Mouse (Mus musculus) urinary bladder, adult 2 months (tissue): ENCODE data around the gene D6Wsu163e. TPM values are rescaled to one million over a fixed set of nuclear protein-coding genes. Genes with fewer than 3 reads are reported as not detected.

Source experiments
- DNase-seq: peaks from one replicate; pipeline ENCODE4 v3.0.0; 2022; ENCODE audit warnings: low spot score
- polyA plus RNA-seq: library from polyadenylated mRNA; depleted of rRNA; stranded (reverse); fragments of >200 nt; gene quantifications from 2 replicates; pipeline ENCODE4 v1.2.3, GENCODE M21; 2012; rRNA removed

D6Wsu163e gene
- polyA plus RNA-seq, 1 experiment = 15.9 TPM

GRCm38 (mm10) chr6:127006551-127006950 lies 66.8 kb downstream of the D6Wsu163e start:
- no peak for DNase-seq

- no peak for DNase-seq
These were observed 70.3 kb downstream of the D6Wsu163e start for GRCm38 (mm10) chr6:127010021-127010420.

GRCm38 (mm10) chr6:127011947-127012535 lies 72.3 kb downstream of the D6Wsu163e start:
- DNase-seq = no peak

- DNase-seq = no peak
These were observed 75.4 kb downstream of the D6Wsu163e start, which contains the start of gene Fgf6 for GRCm38 (mm10) chr6:127014906-127015770. TSS of gene Fgf6 (plus strand) at chr6:127015586.

GRCm38 (mm10) chr6:127019254-127019653 lies 79.5 kb downstream of the D6Wsu163e start:
- DNase-seq = no peak

- no peak for DNase-seq
These were observed 80.7 kb downstream of the D6Wsu163e start for GRCm38 (mm10) chr6:127020431-127020830.

- DNase-seq = no peak
These were observed 85.1 kb downstream of the D6Wsu163e start for GRCm38 (mm10) chr6:127024836-127025235.

Other genes with a start within 250 kb of the D6Wsu163e start
- 4.2 and 4.8 TPM in 2 replicates for gene Kcna6, start 199.3 kb upstream of the D6Wsu163e start, polyA plus RNA-seq
- gene Ndufa9, start 90.8 kb upstream of the D6Wsu163e start, polyA plus RNA-seq = 96.8 and 100 TPM in 2 replicates
- gene Akap3, start 86.9 kb upstream of the D6Wsu163e start, polyA plus RNA-seq = 0.03 and 0.06 TPM in 2 replicates
- 0.03 and 0.06 TPM in 2 replicates for gene Dyrk4, start 18.1 kb upstream of the D6Wsu163e start, polyA plus RNA-seq
- 2.4 and 3.6 TPM in 2 replicates for gene Rad51ap1, start 375 bp upstream of the D6Wsu163e start, polyA plus RNA-seq
- gene Fgf6, start 75.6 kb downstream of the D6Wsu163e start, polyA plus RNA-seq = not detected in 2 replicates
- gene Fgf23, start 132.9 kb downstream of the D6Wsu163e start, polyA plus RNA-seq = not detected in 2 replicates
- 6.0 and 7.3 TPM in 2 replicates for gene Tigar, start 169.6 kb downstream of the D6Wsu163e start, polyA plus RNA-seq
- 49.3 and 62.8 TPM in 2 replicates for gene Ccnd2, start 212.2 kb downstream of the D6Wsu163e start, polyA plus RNA-seq